Mouse (Mus musculus): Measurements from ENCODE around the gene Tmcc3. TPM values are rescaled to one million over a fixed set of nuclear protein-coding genes. Genes with fewer than 3 reads are reported as not detected.
A peak's percentile ranks its signal among the peaks of the same experiment; 100 is the strongest.

The Tmcc3 gene
- total and polyA plus RNA-seq, 3 experiments = 11.3 to 30.1 (median 23.1) TPM

DNA sequence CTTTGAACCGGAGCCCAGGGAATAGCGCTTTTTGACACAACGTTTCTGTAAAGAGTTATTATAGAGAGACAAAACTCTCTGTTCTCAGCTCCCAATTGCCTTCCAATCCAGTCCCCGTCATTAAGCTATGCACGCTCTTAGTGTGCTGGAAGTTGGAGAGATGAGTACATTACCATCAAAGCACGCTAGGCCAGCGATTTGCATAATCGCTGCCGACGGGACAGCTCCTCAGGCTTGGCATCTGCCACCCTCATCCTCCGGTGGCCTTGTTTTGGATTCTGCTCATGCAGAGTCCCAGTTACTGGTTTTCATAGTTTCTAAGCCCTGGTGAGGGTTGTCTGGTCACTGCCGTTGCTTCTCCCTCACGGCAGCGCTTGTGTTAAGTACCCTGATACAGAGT lies 70.9 kb downstream of the Tmcc3 start:
- dilution Hi-C loops (cut with MboI; ENCODE audit: extremely low pct_ligation_motif_present, extremely low pct_unique_long_range_greater_than_20kb, low sequenced_read_pairs) = no loop called here
- peaks cover 56 to 85% of the 10 kb centered on the region in 2 experiments for H3K36me3 ChIP-seq (replicated peaks in 1 of 2; ENCODE audit: control insufficient read depth in 1 of 2, insufficient read depth in 1 of 2, low read length in 1 of 2)

DNA sequence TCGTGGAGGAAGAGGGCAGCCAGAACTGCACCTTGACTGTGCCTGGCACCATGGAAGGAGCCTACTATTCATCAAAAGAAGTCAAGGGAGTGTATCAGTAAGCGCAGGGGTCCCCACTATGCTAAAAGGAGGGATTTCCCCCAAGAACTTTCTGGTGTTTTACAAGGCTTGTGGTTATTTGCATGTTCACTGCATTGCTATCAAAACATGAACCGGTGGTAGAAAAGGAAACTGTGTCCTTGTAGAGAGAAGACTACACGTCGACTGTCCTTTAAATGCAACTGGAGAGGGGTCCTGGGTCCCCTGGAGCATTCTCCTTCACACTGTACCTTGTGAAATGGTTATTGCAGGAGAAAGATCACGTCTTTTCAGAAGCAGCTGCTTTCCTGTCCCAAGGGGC lies 71.8 kb downstream of the Tmcc3 start:
- Histone ChIP-seq H3K4me1 (ENCODE audit: control insufficient read depth in 1 of 2, insufficient read depth in 2 of 2) (peaks cover 38 to 52% of the 10 kb centered on the region in 2 experiments), H3K79me2 (replicated peaks; ENCODE audit: control insufficient read depth, extremely low read depth, insufficient read depth, poor library complexity, severe bottlenecking) (peaks cover 94% of the 10 kb centered on the region), H3K36me3 (replicated peaks in 1 of 2; ENCODE audit: control insufficient read depth in 1 of 2, insufficient read depth in 1 of 2, low read length in 1 of 2) (peaks cover 52 to 84% of the 10 kb centered on the region in 2 experiments), H3K9me3 (replicated peaks; ENCODE audit: low read length) (peaks cover 13% of the 10 kb centered on the region), H3K4me2 (ENCODE audit: insufficient read depth, low read depth, poor library complexity, severe bottlenecking) (peak overlapping the region; percentile 77), H3K4me3 (replicated peaks in 1 of 3; ENCODE audit: low read depth in 2 of 3, low read length in 2 of 3, poor library complexity in 1 of 3) (peak overlapping the region; percentile 27 to 45 (median 40)), H3K27ac (ENCODE audit: insufficient read depth, low read depth) (peak overlapping the region; percentile 94), H3K27me3 (replicated peaks) (no peaks in the 10 kb centered on the region), H3K9ac (ENCODE audit: insufficient read depth, low read depth) (peak overlapping the region; percentile 41)
- in situ Hi-C loops (cut with MboI; ENCODE audit: low pct_ligation_motif_present, low pct_unique_long_range_greater_than_20kb, low sequenced_read_pairs) = no loop called here
- dilution Hi-C loops (cut with MboI; ENCODE audit: extremely low pct_ligation_motif_present, extremely low pct_unique_long_range_greater_than_20kb, low sequenced_read_pairs) = no loop called here
- peak; percentile 74 for DNase-seq (ENCODE audit: extremely low read depth)
- TF ChIP-seq SIN3A (IDR thresholded peaks at IDR 0.05; ENCODE audit: low read length) (peak; percentile 78), MXI1 (IDR thresholded peaks at IDR 0.05; ENCODE audit: low read depth, low read length) (peak; percentile 47; the same call in 1 of the 2 replicates), USF2 (conservative IDR thresholded peaks at IDR 0.05; ENCODE audit: low read depth, low read length) (no peak), HCFC1 (IDR thresholded peaks at IDR 0.05; ENCODE audit: low read depth, low read length) (no peak), TBP (conservative IDR thresholded peaks at IDR 0.05; ENCODE audit: low read depth, low read length) (no peak), ZNF384 (IDR thresholded peaks at IDR 0.05; ENCODE audit: low read depth, low read length) (no peak), IRF4 (IDR thresholded peaks at IDR 0.05; ENCODE audit: low read depth, low read length) (peak; percentile 63), KAT2A (IDR thresholded peaks at IDR 0.05; ENCODE audit: insufficient replicate concordance, low read length) (no peak), MEF2A (IDR thresholded peaks at IDR 0.05; ENCODE audit: borderline replicate concordance, low read depth, low read length) (0 out of 2 replicates have a peak, but pooled peaks have one; percentile 18), BHLHE40 (IDR thresholded peaks at IDR 0.05; ENCODE audit: low read depth, low read length) (peak; percentile 43; the same call in 1 of the 2 replicates), POLR2AphosphoS2 (IDR thresholded peaks at IDR 0.05; ENCODE audit: low read depth, low read length) (no peak), MYC (IDR thresholded peaks at IDR 0.05; ENCODE audit: low read depth, low read length) (0 out of 2 replicates have a peak, but pooled peaks have one; percentile 58), E2F4 (IDR thresholded peaks at IDR 0.05; ENCODE audit: insufficient replicate concordance, low read depth, low read length) (no peak), ZKSCAN1 (IDR thresholded peaks at IDR 0.05; ENCODE audit: borderline replicate concordance, low read depth, low read length) (peak; percentile 29; the same call in 1 of the 2 replicates), POLR2A (IDR thresholded peaks at IDR 0.05; ENCODE audit: low read depth, low read length) (no peak; the same call in 1 of the 2 replicates), EP300 (IDR thresholded peaks at IDR 0.05; ENCODE audit: low read length) (peak; percentile 68; the same call in 1 of the 2 replicates), USF1 (IDR thresholded peaks at IDR 0.05; ENCODE audit: low read depth, low read length) (no peak)

More for the DNA sequence above, 70.9 kb downstream of the Tmcc3 start:
- peak; percentile 59 for DNase-seq (ENCODE audit: extremely low read depth)
- peaks cover 38 to 52% of the 10 kb centered on the region in 2 experiments for H3K4me1 ChIP-seq (ENCODE audit: control insufficient read depth in 1 of 2, insufficient read depth in 2 of 2)
- H3K4me2 ChIP-seq (ENCODE audit: insufficient read depth, low read depth, poor library complexity, severe bottlenecking) = peak overlapping the region; percentile 77
- H3K4me3 ChIP-seq (replicated peaks in 1 of 3; ENCODE audit: low read depth in 2 of 3, low read length in 2 of 3, poor library complexity in 1 of 3) = peak overlapping the region in 2 of 3 experiments; percentile 4 to 7
- H3K9ac ChIP-seq (ENCODE audit: insufficient read depth, low read depth) = peak overlapping the region; percentile 24; the same call in 1 of the 2 replicates
- TF ChIP-seq RCOR1 (conservative IDR thresholded peaks at IDR 0.05; ENCODE audit: low read depth, low read length) (peak; percentile 62; the same call in 1 of the 2 replicates), ZMIZ1 (IDR thresholded peaks at IDR 0.05; ENCODE audit: low read depth, low read length) (0 out of 2 replicates have a peak, but pooled peaks have one; percentile 32), POLR2A (IDR thresholded peaks at IDR 0.05; ENCODE audit: low read depth, low read length) (0 out of 2 replicates have a peak, but pooled peaks have one; percentile 12), ELF1 (IDR thresholded peaks at IDR 0.05; ENCODE audit: low read depth, low read length) (no peak), JUN (IDR thresholded peaks at IDR 0.05; ENCODE audit: insufficient read depth, low read depth, low read length) (no peak), RAD21 (IDR thresholded peaks at IDR 0.05; ENCODE audit: low read depth, low read length) (no peak), EP300 (IDR thresholded peaks at IDR 0.05; ENCODE audit: low read length) (peak; percentile 41; the same call in 1 of the 2 replicates), ZNF384 (IDR thresholded peaks at IDR 0.05; ENCODE audit: low read depth, low read length) (no peak), PAX5 (IDR thresholded peaks at IDR 0.05; ENCODE audit: low read length) (no peak), E2F4 (IDR thresholded peaks at IDR 0.05; ENCODE audit: insufficient replicate concordance, low read depth, low read length) (no peak), JUND (conservative IDR thresholded peaks at IDR 0.05; ENCODE audit: low read depth, low read length) (no peak), MEF2A (IDR thresholded peaks at IDR 0.05; ENCODE audit: borderline replicate concordance, low read depth, low read length) (0 out of 2 replicates have a peak, but pooled peaks have one; percentile 37), GABPA (IDR thresholded peaks at IDR 0.05; ENCODE audit: insufficient replicate concordance, low read depth, low read length) (no peak), MAX (IDR thresholded peaks at IDR 0.05; ENCODE audit: low read length) (peak; percentile 58; the same call in 1 of the 2 replicates), TBP (conservative IDR thresholded peaks at IDR 0.05; ENCODE audit: low read depth, low read length) (no peak), ZKSCAN1 (IDR thresholded peaks at IDR 0.05; ENCODE audit: borderline replicate concordance, low read depth, low read length) (no peak), POLR2AphosphoS2 (IDR thresholded peaks at IDR 0.05; ENCODE audit: low read depth, low read length) (0 out of 2 replicates have a peak, but pooled peaks have one; percentile 25), ETS1 (conservative IDR thresholded peaks at IDR 0.05; ENCODE audit: low read depth, low read length) (peak; percentile 51), HCFC1 (IDR thresholded peaks at IDR 0.05; ENCODE audit: low read depth, low read length) (no peak), CHD1 (IDR thresholded peaks at IDR 0.05; ENCODE audit: low read depth, low read length) (no peak; the same call in 1 of the 2 replicates), SMC3 (IDR thresholded peaks at IDR 0.05; ENCODE audit: low read depth, low read length) (no peak), IRF4 (IDR thresholded peaks at IDR 0.05; ENCODE audit: low read depth, low read length) (peak; percentile 57), BHLHE40 (IDR thresholded peaks at IDR 0.05; ENCODE audit: low read depth, low read length) (peak; percentile 62), NELFE (IDR thresholded peaks at IDR 0.05; ENCODE audit: low read depth, low read length) (no peak), TCF12 (IDR thresholded peaks at IDR 0.05; ENCODE audit: low read depth, low read length) (no peak), MXI1 (IDR thresholded peaks at IDR 0.05; ENCODE audit: low read depth, low read length) (peak; percentile 56; the same call in 1 of the 2 replicates), UBTF (IDR thresholded peaks at IDR 0.05; ENCODE audit: low read depth, low read length) (no peak), ZC3H11A (IDR thresholded peaks at IDR 0.05; ENCODE audit: low read depth, low read length) (no peak), CTCF (conservative IDR thresholded peaks at IDR 0.05 in 1 of 2, IDR thresholded peaks at IDR 0.05 in 1 of 2; ENCODE audit: low read depth in 2 of 2, low read length in 2 of 2) (no peak), SIN3A (IDR thresholded peaks at IDR 0.05; ENCODE audit: low read length) (peak; percentile 69; the same call in 1 of the 2 replicates), CHD2 (IDR thresholded peaks at IDR 0.05; ENCODE audit: low read length) (no peak), USF1 (IDR thresholded peaks at IDR 0.05; ENCODE audit: low read depth, low read length) (no peak), MYC (IDR thresholded peaks at IDR 0.05; ENCODE audit: low read depth, low read length) (peak; percentile 69; the same call in 1 of the 2 replicates), USF2 (conservative IDR thresholded peaks at IDR 0.05; ENCODE audit: low read depth, low read length) (no peak), NRF1 (IDR thresholded peaks at IDR 0.05; ENCODE audit: low read depth, low read length) (no peak), MAFK (IDR thresholded peaks at IDR 0.05; ENCODE audit: insufficient replicate concordance, low read length) (0 out of 2 replicates have a peak, but pooled peaks have one; percentile 15), KAT2A (IDR thresholded peaks at IDR 0.05; ENCODE audit: insufficient replicate concordance, low read length) (no peak), MAZ (IDR thresholded peaks at IDR 0.05; ENCODE audit: low read depth, low read length) (peak; percentile 55; the same call in 1 of the 2 replicates)
- peaks cover 93% of the 10 kb centered on the region for H3K79me2 ChIP-seq (replicated peaks; ENCODE audit: control insufficient read depth, extremely low read depth, insufficient read depth, poor library complexity, severe bottlenecking)
- in situ Hi-C loops (cut with MboI; ENCODE audit: low pct_ligation_motif_present, low pct_unique_long_range_greater_than_20kb, low sequenced_read_pairs) = no loop called here
- H3K9me3 ChIP-seq (replicated peaks; ENCODE audit: low read length) = peaks cover 21% of the 10 kb centered on the region
- H3K27me3 ChIP-seq (replicated peaks) = no peaks in the 10 kb centered on the region
- peak overlapping the region; percentile 94 for H3K27ac ChIP-seq (ENCODE audit: insufficient read depth, low read depth)
